Mouse (Mus musculus): ENCODE measurements around the gene Tnfaip3. TPM values are rescaled to one million over a fixed set of nuclear protein-coding genes. Genes with fewer than 3 reads are reported as not detected.

Tnfaip3 gene
- total RNA-seq (2021) = 1 to 10 TPM; 3.9 to 5.0 TPM
- long read RNA-seq, experiment 1, full-length matches to known transcripts = 2 of 2 reads
- long read RNA-seq, experiment 1, partial matches to known transcripts = 0 of 2 reads
- long read RNA-seq, experiment 1, other reads (novel, unspliced or antisense) = 0 of 2 reads
- long read RNA-seq, experiment 2, full-length matches to known transcripts = 4 of 5 reads
- long read RNA-seq, experiment 2, partial matches to known transcripts = 1 of 5 reads
- long read RNA-seq, experiment 2, other reads (novel, unspliced or antisense) = 0 of 5 reads

DNA sequence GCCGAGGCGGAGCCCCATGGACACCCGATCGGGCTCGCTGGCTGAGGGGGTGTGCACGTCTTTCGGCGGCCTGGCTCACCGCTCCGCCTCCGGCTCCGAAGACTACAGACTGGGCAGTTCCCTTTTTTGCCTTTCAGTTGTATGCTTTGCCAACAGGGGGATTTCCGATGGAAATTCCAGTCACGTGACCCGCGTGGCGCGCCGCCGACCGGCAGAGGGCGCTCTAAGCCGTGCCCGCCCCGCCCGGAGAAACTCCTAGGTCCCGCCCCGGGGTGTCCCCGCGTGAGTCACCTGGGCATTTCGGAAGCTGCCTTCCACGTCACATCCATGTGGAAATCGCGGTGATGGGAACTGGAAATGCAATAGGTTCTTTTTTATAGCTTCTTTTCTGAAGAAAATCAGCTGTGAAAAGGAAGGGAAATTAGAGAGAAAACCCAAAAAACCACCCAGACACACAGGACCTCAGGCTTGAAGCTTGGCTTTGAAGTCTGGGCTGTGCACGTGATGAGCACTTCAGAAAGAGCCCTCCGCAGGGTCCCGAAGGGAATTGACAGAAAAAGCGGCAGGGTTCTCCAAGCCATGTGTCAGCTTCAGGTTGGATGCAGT is at the start of gene Tnfaip3:
Gene Tnfaip3, minus strand, starts transcription at position 401 of the 606 bp plus-strand sequence.
- peak; percentile 94 to 98 for DNase-seq (ENCODE audit: low spot score in 2 of 2)
- peak within 1 kb of the TSS; percentile 83 for H3K4me3 ChIP-seq
- H3K27ac ChIP-seq = peak within 1 kb of the TSS; percentile 92
- peak; percentile 88 for TF ChIP-seq CTCF (conservative IDR thresholded peaks at IDR 0.05)

DNA sequence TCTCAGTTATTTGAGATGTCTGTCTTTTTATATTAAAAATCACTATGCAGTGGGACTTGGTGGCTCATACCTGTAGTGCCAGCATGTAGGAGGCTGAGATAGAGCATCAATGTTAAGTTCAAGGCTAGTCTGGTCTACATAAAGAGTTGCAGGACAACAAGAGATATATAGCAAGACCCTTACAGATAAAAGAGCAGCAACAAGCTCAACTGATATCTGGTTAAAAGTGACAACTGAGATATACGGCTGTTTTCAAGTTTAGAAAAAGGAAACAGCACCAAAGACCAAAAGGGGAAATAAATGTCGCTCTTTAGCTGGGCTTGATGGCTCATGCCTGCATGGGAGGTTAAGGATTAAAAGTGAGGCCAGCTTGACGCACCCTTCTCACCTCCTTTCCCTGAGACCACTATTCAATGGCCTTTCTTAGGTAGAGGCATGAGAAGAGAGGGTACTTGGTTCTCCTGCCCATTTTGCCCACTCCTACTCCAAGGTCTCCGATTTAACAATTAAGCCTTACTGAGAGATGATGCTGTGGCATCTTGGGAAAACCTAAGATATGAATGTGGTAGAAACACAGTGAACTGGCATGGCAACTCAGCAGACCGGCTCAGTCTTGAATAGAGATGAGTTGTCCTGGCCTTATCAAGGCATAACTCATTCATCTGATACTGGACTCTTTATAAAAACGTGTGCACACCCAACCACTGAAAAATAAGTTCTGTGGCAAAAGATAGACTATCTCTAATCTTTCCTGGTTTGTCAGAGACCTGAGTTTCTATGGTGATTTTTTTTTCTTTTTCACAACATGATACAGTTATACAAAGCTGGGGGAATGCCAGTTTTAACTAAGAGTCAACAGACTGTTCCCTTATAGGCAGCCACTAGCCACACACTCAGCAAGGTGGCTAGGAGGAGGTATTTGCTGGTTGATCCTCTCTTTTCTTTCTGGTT is 49.5 kb upstream of the Tnfaip3 start:
- Histone ChIP-seq H3K27ac (no peak overlapping the region; the same call in 1 of the 2 replicates), H3K4me3 (no peak overlapping the region)
- no peak for DNase-seq (ENCODE audit: low spot score in 2 of 2)
- no peak for TF ChIP-seq CTCF (conservative IDR thresholded peaks at IDR 0.05)

DNA sequence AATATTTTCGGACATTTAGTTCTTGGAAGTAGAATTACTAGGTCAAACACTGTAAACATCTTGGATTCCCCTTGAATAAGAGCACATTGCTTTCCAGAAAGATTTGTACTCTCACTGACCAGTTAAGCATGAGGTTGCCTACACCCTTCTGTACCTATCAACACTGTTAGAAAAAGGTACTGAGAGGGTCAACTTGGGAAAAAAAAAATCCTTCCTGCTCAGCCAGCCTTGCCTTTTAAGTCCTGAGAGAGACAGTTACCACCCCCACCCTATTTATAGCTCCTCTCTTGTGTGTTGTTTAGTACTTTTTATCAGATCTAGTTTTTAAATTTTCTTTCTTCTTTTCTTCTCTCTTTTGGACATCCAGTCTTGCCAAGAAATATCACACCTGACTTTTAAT is 48.2 kb upstream of the Tnfaip3 start:
- Histone ChIP-seq H3K27ac (no peak overlapping the region), H3K4me3 (no peak overlapping the region)
- no peak for DNase-seq (ENCODE audit: low spot score in 2 of 2)
- TF ChIP-seq CTCF (conservative IDR thresholded peaks at IDR 0.05) = no peak

DNA sequence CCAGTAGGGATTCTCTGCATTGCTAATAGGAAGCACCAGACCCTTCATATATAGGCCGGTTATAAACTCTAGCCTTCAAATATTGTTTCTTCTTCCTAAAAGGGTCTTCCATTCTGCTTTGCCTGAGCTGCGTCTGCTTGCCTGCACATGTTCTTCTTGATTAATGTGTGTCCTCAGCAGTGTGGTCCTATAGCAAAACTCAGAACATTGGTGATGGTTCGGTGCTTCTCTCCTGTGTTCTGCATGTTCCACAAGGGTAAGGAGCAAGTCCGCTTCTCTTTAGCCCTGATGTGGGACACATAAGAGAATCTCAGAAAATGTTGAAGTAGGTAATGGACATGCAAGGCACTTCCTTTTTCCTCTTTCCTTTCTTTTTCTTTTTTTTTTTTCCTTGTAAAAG is 47.8 kb upstream of the Tnfaip3 start:
- TF ChIP-seq CTCF (conservative IDR thresholded peaks at IDR 0.05) = no peak
- no peak overlapping the region for H3K4me3 ChIP-seq
- DNase-seq (ENCODE audit: low spot score in 2 of 2) = no peak
- H3K27ac ChIP-seq = peak overlapping the region; percentile 51

DNA sequence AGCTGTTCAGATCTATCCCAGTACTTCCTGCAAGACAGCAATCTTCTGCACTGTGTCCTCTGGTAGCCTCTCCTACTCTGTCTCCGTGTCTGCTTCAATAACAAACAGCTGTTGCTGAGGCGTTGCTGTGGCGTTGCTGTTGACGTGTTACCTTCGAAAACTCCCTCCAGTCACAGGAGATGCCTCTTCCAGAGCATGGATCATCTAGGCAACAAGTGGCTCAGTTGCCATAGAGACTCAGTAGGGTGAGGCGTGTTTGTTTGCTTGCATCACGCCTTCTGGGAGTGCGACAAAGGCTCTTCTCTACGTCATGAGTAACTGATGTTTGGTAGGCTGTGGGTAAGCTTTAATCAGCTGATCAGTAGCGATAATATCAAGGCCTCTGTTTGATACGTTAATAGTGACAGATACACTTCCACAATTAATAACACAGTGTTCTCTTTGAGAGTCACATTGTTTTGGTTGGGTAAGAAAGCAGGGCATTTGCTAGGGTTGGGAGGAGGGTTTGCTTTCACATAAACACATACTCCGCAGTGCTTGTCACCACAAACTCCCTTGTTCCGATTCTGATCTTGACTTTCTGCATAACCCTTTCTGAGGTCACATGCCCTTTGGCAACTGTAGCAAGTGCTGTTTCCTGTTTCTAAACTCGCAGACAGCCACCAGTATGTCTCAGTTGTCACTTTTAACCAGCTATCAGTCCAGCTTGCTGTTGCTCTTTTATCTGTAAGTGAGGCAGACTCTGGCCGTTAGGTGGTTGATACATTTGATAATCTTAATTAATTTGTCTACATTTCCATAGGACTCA is 46.8 kb upstream of the Tnfaip3 start:
- peak in 1 of 2 experiments; percentile 8 for DNase-seq (ENCODE audit: low spot score in 2 of 2)
- TF ChIP-seq CTCF (conservative IDR thresholded peaks at IDR 0.05) = no peak
- Histone ChIP-seq H3K4me3 (no peak overlapping the region), H3K27ac (peak overlapping the region; percentile 51; the same call in 1 of the 2 replicates)

DNA sequence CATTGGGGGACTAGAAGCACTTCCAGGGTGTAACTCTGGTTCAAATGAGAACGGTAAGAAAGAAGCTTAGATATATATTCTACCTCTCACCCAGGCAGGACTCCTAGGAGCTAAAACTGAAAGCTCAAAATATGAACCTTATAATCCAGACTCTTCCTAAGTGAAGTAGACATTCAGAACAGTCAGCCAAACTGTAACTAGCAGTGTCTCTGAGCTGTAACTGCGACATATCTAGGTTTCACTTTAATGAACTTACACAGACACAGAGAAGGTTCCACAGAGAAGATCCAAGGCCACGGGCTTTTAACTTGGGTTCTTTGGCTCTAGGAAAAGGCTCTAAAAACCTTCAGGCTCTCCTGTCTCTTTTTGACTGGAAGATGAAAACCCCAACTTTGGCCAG is 45.7 kb upstream of the Tnfaip3 start:
- no peak overlapping the region for H3K4me3 ChIP-seq
- TF ChIP-seq CTCF (conservative IDR thresholded peaks at IDR 0.05) = no peak
- DNase-seq (ENCODE audit: low spot score in 2 of 2) = no peak

DNA sequence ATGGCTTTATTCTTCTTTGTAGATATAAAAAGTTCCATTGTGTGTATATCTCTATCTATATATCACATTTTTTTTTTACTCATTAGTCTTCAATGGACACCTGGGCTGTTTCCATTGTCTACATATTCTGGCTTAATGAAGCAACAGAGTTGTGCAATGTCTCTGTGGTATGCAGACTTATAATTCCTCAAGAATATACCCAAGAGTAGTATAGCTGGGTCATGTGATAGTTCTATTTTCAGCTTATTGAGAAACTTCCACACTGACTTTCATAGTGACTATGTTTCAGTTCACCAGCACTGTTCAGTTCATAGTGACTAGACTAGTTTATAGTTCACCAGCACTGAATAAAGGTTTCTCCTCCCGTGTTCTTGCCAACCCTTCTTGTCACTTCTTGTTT is 38.1 kb upstream of the Tnfaip3 start:
- no peak for DNase-seq (ENCODE audit: low spot score in 2 of 2)
- no peak overlapping the region for H3K27ac ChIP-seq
- no peak for TF ChIP-seq CTCF (conservative IDR thresholded peaks at IDR 0.05)
- H3K4me3 ChIP-seq = no peak overlapping the region

More for the DNA sequence above, 45.7 kb upstream of the Tnfaip3 start:
- H3K27ac ChIP-seq = 0 out of 2 replicates have a peak overlapping the region, but pooled peaks have one; percentile 36

DNA sequence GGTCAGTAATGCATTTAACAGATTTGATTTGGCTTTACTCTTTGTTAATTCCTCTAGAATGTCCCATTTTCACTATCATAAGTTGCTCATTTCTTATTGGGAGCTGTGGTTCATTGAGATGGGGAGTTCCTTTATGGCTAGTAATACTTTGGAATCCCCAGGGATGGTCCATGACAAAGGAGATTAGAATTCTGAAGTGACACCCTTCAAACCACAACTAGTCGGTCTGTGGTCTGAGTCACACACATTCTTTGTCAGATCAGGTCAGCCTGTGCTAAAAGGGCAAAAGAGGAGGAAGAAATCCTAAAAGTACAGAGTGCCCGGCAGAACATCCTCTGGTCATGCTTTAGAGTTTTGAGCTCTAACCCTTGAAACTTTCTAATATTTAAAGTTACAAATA is 30.5 kb upstream of the Tnfaip3 start:
- Histone ChIP-seq H3K27ac (no peak overlapping the region), H3K4me3 (no peak overlapping the region)
- no peak for DNase-seq (ENCODE audit: low spot score in 2 of 2)
- TF ChIP-seq CTCF (conservative IDR thresholded peaks at IDR 0.05) = no peak

DNA sequence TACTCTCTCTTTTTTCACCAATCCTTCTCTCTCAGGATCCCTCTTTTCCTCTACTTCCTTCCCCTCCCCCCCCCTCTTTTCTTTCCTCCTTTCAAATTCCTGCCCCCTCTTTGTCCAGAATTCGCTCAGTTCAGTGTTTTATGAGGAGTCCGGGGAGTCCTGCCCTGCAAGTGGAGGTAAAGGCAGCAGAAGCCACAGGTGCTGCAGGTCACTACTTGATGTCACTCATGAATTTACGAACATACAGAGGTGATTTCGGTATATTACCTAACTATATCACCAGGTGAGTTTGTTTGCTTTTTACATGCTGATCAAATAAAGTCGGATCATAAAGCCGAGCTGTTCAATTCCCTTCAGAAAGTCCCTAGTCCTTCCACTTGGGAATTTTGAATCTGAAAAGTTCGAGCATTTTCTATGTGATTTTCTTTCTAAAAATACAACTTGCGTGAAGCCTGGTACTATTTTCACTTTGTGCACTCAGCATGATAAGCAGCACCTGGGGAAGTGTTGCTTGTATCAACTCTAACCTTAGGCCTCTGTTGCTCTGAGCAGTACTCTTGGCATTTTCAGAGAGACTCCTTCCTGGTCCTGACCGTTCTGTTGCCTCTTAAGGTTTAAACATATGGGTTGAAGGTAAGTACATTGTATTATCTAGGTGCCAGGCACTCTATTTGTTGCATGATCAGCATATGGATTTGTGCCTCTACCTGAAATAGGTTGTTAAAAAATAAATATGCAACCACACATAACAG is 29.5 kb upstream of the Tnfaip3 start:
- Histone ChIP-seq H3K27ac (no peak overlapping the region), H3K4me3 (no peak overlapping the region)
- no peak for TF ChIP-seq CTCF (conservative IDR thresholded peaks at IDR 0.05)
- DNase-seq (ENCODE audit: low spot score in 2 of 2) = no peak

GRCm38 (mm10) chr10:19043529-19044262 is 28.2 kb upstream of the Tnfaip3 start:
- peak overlapping the region; percentile 17; the same call in 1 of the 2 replicates for H3K4me3 ChIP-seq
- DNase-seq (ENCODE audit: low spot score in 2 of 2) = peak in 1 of 2 experiments; percentile 52
- peak overlapping the region; percentile 57; the same call in 1 of the 2 replicates for H3K27ac ChIP-seq
- no peak for TF ChIP-seq CTCF (conservative IDR thresholded peaks at IDR 0.05)

- no peak for DNase-seq (ENCODE audit: low spot score in 2 of 2)
- no peak for TF ChIP-seq CTCF (conservative IDR thresholded peaks at IDR 0.05)
- Histone ChIP-seq H3K4me3 (no peak overlapping the region), H3K27ac (no peak overlapping the region)
Observed at GRCm38 (mm10) chr10:19040147-19040546, 24.7 kb upstream of the Tnfaip3 start.
